Mouse (Mus musculus) bone marrow macrophage, adult 2 months (primary cell): Measurements from ENCODE around the gene Nol6.

Source experiments
- CTCF ChIP-seq: IDR thresholded peaks from 2 replicates; pipeline ENCODE4 v1.5.1; 2012; ENCODE audit warnings: low read depth, mild to moderate bottlenecking, low read length, moderate library complexity
- POLR2A ChIP-seq: IDR thresholded peaks from 2 replicates; pipeline ENCODE4 v1.6.1; 2012; ENCODE audit warnings: mild to moderate bottlenecking, low read depth, low read length, borderline replicate concordance

DNA sequence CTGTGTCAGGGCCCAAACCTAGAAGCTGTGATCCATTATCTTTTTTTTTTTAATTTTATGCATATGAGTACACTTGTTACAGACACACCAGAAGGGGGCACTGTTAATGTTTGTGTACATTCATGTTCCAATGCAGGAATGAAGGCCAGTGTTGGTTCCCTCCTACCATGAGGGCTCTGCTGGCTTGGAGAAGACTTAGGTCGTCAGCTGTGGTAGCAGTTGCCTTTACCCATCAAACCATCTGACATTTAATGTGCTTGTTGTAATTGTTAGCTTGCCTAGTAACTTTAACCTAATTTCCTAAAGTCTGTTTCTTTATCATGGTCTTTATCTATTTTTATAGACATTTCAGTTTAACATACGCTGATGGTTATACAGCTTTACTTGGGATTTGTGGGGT is 46.7 kb upstream of the Nol6 start:
- TF ChIP-seq CTCF (no peak), POLR2A (no peak)
